Mouse (Mus musculus) CH12F3 (cell line): ENCODE measurements around the gene Rps15a.

ENCODE experiments used
- in situ Hi-C: fragments of 300-500 bp; cut with MboI; formaldehyde crosslinking; loops from 2 replicates; pipeline ENCODE4 v1.14.3; 2020; ENCODE audit warnings: low sequenced_read_pairs

Rps15a gene

DNA sequence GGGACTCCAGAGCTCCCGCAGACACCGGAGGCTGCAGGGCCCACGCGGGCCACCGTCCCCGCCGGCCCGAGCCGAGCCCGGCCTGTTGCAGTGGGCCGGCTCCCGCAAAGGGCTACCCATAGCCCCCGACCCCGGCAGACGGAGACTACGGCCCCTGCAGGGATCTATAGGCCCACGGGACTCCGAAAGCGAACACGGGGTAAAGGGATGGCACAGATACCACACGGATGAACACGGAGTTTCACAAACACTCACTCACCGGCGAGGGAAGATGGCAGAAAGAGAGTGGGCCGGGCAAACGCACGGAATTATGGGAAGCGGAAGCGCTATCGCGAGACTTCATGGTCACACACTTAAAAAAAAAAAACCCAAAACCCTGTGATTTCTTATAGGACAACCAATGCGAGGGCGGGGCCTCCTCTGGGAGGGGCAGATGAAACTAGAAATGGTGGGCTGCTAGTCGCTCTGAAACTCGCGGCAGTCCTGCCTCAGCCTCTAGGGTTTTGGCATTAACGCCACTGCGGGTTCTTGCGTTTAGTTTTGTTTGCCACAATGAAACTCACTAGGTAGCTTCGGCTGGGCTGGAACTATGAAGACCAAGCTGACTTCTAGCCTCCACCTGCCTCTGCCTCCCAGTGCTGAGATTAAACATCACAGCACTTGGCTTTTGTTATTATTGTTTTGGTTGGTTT, at the start of gene Rps15a:
Rps15a (minus strand) TSS at position 312 of the 692 bp plus-strand sequence.
- in situ Hi-C loops = no loop called here

DNA sequence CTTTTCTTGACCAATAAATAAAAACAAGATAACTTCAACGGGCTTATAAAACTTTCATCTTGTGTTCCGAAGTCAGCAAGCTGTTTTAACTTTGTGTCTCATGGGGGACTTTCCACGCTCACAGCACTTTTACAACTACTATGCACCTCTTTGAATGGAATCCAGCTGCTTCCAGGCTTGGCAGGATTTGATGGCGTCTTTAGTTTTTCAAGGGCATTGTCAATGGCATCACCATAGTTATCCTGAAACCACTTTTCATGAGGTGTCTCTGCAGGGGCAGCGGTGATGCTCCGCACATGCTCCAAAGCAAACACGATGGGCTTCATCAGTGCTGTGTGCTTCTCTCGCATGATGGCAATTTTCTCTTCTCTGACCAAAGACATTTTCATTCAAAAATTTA, 47.0 kb upstream of the Rps15a start:
- in situ Hi-C loops = no loop called here

DNA sequence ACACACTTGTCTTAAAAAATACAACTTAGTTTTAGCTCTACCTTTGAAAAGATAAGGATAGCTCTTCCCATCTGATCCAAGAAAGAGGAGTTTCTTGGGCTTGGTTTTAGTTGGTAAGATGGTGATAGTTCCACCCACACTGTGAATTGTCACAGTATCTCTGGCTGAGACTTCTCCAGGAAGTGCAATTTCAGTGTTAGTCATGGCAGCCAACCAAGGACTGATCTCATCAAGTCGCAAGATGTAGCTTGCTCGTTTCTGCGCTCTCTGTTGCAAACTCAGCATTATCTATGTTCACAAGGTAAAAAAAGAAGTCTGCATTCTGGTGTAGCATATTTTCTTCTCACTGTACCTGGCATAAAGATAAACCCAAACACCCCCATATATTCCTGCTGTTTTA, 44.1 kb upstream of the Rps15a start:
- in situ Hi-C loops = no loop called here

DNA sequence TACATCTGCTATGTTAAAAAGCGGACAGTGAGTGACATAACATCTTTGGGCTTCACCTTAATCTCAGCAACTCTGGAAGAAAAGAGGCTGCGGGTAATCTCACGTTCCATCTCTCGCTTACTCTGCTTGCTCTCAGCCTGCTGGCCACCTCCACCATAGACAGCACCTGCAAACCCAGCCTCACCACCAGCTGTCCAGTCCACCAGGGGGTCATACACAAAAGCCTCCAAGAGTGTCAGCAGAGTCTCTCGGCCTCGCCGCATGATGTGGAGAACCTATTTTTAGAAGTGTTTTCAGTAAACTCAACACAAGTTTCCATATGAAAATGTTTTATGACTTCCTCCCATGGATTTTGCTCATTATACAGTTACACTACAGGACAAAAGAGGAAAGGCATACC, 40.5 kb upstream of the Rps15a start:
- in situ Hi-C loops = no loop called here

DNA sequence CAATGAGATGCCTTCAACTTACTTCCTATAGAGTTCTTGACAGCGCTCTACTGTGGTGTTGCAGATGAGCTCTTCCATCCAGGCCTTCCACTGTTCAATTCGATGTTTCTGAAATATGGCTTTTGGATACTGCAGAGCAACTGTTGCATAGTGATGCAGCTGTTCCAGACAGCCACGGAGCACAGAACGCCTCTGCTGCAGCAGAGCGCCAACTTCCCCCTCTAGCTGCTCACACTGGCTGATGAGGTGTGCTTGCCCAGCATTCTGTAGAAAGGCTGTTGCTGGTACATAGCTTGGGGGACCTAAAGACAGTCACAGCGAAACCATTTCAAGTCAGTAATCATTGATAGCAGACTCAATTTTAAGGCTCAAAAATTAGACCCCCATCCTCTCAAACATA, 38.2 kb upstream of the Rps15a start:
- in situ Hi-C loops = no loop called here

DNA sequence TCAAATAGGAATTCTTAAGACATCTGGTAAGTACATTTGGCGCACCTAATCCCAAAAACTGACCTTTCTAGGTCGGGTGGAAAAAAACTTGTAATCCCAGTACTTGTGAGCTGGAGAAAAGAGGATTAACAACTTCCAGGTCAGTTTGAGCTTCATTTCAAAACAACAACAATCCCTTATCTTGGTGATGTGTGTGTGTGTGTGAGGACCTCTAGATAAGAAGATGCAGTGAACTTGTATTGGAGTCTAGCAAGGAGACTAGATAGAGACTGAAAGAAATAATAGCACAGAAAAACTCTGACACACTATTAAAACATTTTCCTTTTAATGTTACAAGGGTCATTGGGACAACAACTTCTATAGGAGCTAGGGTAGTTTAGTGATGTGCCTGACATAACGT, 27.6 kb upstream of the Rps15a start:
- in situ Hi-C loops = no loop called here

DNA sequence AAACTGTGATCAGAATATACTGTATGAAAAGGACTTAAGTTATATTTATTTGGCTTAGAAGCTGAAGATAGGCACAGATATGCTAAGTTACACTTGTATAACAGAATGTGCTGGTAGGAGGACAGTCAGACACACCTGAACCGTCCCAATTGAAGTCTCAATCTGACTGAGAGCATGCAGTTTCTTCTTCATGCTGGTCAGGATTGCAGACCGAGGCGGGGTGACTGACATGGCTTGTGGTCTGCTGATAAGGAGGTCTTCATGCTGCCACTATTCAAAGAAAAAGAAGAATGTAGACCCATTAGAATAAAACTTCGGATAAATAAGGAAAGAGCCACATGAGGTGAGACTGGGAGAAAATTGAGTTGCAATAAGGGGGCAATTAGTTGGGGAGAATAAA, 27.1 kb upstream of the Rps15a start:
- in situ Hi-C loops = no loop called here

DNA sequence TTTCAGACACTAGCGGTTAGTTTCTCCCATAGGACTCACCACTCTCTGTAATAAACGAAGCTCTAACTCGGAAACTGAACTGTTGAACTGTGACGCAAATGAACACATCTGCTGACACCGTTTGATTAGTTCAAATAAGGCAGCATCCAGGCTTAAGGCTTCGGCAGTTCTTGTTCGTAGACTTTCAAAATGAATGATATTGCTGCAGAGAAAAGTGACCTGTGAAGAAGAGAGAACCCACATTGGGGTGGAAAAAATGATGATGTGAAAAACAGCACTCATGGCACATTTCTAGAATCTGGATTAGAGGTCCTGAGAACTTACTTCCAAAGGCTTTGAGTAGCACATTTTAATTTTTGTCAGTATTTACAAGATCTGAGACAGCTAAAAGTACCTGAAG, 25.3 kb upstream of the Rps15a start:
- in situ Hi-C loops = no loop called here

DNA sequence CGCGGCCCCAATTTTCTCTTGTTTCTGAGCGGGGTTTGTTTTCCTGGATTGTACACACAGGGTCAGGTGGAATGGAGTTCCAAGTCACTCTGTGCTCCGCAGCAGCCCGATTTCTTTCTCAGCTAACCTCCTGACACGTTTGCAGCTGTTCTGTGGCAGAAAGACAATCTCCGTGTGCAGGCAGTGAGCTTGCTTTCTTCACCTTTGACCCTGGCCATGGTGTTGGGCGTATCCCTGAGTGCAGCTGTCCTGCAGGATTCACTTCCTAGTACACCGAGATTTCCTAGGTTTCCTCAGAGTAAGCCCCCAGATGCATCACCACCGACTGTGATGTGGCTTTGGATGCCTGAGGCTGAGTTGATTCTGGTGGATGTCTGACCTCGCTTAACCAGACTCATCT, 19.1 kb upstream of the Rps15a start:
- in situ Hi-C loops = no loop called here

DNA sequence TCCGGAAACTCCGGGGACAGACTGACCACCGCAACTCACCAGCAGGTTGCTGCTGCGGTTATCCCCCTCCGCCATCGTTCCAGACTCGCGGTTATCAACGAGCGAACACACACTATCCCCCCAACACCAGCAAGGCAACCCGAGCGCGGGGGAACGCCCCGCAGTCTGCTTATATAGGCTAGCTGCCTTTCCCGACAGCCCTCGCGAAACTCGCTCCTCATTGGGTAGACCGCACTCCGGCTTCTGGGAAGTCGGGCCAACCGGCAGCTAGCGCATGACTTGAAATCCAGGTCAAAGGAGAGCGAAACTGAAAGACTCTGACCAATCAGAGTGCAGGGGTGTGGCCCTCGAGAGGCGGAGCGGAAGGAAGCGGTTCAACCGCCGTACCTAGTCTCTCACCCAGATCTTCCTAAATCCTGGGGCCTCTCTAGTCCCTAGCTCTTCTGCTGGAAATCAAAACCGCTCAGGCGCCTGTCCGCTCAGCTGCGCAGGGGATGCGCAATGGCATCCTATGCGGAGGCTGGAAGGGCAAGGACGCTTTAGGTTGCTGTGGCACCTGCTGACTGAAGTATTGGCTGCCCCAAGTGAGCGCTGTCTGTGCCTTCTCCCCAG, 13.5 kb upstream of the Rps15a start, which contains the start of gene Arl6ip1:
Arl6ip1 (minus strand) TSS at position 233 of the 612 bp plus-strand sequence.
- in situ Hi-C loops = no loop called here

DNA sequence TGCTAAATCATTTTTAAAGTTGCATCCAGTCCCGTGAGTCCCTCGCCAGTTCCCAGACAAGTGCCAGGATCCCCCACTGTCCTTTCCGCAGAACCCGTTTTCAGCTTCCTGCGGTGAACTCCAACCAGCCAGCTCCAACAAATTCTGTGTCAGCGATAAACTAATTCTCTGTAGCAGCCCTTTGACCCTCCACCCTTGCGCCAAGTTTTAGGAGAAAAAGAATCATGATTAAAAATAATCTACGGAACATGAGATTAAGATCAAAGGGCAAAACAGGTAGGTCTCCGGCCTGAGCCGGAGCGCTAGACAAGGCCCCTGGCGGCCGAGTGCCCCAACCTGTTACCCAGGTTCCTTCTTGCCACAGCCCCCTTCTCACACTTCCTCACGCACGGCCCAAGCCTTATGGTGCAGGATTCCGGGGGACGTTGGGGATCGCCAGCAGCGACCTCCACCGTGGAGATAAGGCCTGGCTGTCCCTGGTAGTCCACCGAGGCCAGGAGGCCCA, 13.0 kb upstream of the Rps15a start:
- in situ Hi-C loops = no loop called here

DNA sequence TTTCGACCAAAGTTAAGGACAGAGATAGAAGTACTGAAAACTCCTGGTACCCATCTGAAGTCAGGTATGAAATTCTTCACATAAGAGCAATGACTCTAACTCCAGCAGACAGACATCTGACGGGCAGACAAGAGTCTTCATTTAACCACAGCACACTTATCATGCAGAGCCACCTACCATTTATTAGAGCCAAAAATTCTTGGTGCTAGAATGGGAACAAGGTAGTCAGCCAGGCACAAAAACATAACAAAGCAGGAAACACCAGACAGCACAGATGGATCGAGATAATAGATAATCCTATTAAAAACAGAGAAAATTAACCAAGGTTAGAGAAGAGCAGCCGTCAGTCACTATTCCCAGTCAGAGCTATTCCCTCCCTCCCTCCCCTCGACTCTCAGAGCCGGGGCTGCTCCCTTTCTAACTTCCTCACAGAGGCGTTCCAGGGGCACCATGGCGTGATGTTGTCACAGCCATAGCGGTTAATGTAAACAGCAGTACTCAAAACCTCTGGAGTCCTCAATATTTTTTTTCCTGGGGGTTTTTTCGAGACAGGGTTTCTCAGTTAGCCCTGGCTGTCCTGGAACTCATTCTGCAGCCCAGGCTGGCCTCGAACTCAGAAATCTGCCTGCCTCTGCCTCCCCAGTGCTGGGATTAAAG, 10.4 kb upstream of the Rps15a start:
- in situ Hi-C loops = no loop called here

DNA sequence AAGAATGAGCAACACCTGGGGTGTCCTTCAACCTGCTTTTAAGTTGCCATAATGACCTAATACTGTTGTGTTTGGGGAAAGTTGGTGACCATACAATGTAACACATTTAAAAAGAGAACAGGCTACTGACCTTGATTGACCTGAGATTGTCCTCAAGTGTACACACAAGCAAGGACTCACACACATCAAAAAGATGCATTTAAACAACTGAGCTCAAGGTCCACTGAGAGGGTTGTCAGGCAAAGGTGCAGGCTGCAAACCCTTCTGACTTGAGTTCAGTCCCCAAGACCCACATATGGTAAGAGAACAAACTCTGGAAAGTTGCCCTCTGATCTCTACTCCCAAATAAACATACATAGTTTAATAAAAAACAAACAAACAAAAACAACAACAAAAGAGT, 9.7 kb upstream of the Rps15a start:
- in situ Hi-C loops = no loop called here

DNA sequence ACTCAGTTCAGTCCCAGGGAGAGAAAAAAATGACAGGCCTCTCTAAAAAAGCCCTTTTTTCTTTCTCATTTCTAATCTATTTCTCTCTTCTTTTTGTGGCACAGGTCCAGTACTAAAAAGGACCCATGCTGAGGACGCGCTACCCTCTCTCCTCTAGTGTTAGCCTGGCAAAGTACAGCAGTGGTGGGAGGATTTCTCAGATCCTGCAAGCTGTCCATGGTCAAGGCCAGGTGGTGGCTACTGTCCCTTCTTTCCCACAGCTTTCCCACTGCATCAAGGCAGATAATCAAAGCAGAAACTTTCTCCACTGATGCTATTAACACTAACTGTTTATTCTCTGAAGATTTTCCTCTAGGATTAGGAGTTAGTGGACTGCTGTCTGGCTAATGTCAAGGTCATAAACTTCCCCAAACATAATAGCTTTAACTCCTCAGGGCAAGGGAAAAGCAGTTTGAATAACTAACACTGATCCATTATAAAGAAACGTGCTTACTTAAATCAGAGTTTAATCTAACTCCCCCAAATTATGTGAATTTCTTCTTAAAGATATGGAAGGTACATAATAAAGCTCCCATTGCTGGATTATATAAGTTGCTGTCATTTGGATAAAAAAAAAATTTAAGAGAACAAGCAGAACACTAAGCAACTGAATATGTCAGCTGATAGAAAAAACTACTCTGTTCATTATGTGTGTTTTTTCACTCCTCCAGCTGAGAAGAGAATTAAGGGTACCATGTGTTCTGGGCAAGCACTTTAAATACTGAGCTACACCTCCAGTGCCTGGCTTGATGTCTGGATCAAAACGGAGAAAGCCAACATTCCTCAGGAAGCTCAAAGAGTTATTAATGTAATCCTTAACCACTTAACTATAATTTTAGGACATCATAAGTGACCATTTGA, 7.8 kb upstream of the Rps15a start:
- in situ Hi-C loops = no loop called here

DNA sequence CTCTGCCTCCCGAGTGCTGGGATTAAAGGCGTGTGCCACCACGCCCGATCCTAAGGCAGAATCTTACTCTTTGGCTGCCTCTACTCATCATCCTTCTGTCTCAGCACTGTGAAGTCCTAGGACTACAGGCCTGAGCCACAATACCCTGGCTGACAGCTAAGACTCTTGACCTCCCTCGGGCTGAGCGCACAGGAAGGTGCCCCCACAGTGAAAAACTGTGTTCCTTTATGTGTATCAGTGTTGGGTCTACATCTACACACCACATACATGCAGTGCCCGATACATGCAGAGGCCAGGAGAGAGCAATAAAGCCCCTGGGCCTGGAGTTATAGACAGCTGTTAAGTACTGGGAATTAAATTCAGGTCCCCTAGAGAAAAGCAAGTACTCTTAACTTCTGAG, 6.2 kb upstream of the Rps15a start:
- in situ Hi-C loops = no loop called here

DNA sequence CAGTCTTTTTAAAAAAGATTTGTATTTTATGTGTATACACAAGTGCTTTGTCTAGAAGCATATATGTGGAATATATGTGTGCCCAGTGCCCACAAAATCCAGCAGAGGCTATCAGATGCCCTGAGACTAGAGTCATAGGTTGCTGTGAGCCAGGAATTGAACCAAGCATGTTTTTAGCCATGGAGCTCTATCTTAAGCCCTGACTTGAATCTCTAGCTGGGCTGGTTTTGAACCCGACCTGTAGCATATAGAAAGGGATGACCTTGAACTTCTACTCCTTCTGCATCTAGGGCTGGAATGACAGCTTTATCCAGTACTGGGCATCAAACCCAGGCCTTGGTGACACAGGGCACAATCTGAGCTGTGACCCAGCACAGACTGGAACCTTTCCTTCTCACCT, 4.7 kb upstream of the Rps15a start:
- in situ Hi-C loops = no loop called here

DNA sequence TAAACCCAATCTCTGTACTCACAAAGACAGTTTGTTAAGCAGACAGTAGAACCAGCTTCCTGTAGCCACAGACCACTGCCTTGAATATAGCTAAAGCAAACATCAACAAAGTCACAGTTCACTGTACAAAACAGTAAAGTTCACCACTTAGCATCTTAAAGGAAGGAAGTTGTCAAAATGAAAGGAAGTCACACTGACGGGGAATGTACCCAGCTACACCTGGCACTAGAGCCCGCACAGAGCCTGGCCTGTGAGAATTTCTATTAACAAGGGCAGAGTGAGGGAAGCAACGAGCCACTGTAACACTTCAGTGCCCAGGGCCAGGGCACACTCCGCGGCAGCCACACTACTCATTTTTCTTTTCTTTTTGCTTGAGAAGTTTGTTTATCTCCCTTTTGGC, 4.0 kb upstream of the Rps15a start:
- in situ Hi-C loops = no loop called here

DNA sequence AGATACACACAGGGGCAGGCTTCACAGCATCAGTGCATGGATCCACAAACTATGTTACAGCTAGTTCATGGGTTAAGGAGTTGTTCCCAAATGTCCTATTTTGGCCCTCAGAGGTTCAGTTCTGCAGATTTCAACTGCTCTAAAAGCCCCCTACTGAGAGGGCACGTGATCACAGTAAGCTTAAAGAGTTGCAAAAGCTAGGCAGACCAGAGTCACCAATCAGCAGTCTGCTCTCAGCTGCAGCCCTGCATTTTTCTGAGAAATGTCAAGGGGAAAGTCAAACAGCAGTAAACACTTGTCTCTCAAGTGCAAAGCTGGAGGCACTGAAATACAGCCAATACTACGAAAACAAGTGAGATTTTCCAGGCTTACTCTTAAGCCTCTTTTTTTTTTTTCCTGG, 3.2 kb upstream of the Rps15a start:
- in situ Hi-C loops = no loop called here

DNA sequence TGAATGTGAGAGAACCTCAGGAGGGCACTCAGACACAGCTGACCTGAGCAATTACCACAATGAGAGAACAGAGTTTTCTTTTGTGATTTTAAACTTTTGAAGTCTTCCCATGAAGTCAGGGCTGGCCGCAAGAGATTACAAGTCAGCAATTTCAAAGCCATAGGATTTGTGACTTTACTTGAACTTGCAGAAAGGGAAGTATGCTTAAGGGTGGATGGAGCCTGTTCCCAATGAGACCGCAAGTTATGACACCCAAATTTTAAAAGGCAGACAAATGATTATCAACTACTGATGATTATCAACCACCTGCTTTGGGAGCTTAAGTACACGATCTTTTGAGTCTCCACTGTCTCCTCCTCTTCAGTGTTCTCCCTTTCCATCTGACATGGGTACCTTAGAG, 2.4 kb upstream of the Rps15a start:
- in situ Hi-C loops = no loop called here

DNA sequence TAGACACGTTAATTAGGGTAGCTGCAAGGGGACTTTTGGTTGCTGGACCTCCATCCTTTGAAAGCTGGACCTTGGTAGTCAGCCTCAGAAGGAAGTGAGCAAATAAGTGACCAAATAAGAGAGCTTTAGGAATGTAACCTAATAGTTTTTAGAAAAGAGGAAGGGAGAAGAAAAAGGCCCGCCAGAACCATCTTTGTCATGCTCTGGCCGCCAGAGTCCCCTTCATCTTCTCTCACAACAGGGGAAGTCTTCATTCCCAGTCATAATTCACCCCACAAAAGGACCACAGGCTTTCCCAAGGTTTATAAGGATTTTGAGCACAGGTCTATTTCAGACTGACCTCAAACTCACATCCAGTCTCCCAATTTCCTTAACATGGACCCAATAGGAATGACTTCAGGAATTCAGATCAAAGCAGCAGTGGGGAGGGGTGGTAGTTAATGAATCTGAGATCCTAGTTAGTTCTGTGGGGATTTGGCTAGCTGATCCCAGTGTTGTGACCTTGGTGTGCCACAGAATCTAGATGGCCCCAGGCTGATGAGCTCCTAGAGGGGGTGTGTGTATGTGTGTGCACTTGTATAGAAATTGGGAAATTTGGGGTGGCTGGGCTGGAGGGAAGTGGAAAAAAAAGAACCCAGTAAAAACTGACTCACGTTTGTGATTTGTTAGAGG, 1.7 kb upstream of the Rps15a start:
- in situ Hi-C loops = no loop called here
